Mouse (Mus musculus): ENCODE results near the gene Kmt2c. TPM values are rescaled to one million over a fixed set of nuclear protein-coding genes. Genes with fewer than 3 reads are reported as not detected.

Kmt2c gene
- total and polyA plus RNA-seq, 3 experiments: 6.7 to 14.6 (median 12.7) TPM

GRCm38 (mm10) chr5:25544566-25544965 lies 46.0 kb upstream of the Kmt2c start:
- in situ Hi-C loops (cut with MboI; ENCODE audit: low pct_ligation_motif_present, low pct_unique_long_range_greater_than_20kb, low sequenced_read_pairs): no loop called here
- Histone ChIP-seq H3K9ac (ENCODE audit: insufficient read depth, low read depth) (no peak overlapping the region), H3K36me3 (replicated peaks in 1 of 2; ENCODE audit: control insufficient read depth in 1 of 2, insufficient read depth in 1 of 2, low read length in 1 of 2) (no peaks in the 10 kb centered on the region), H3K4me2 (ENCODE audit: insufficient read depth, low read depth, poor library complexity, severe bottlenecking) (no peak overlapping the region), H3K79me2 (replicated peaks; ENCODE audit: control insufficient read depth, extremely low read depth, insufficient read depth, poor library complexity, severe bottlenecking) (no peaks in the 10 kb centered on the region), H3K27me3 (replicated peaks) (no peaks in the 10 kb centered on the region), H3K4me3 (replicated peaks in 1 of 3; ENCODE audit: low read depth in 2 of 3, low read length in 2 of 3, poor library complexity in 1 of 3) (no peak overlapping the region), H3K4me1 (ENCODE audit: control insufficient read depth in 1 of 2, insufficient read depth in 2 of 2) (peaks cover 0 to 5% of the 10 kb centered on the region in 2 experiments; a peak in 1 of 4 replicates), H3K27ac (ENCODE audit: insufficient read depth, low read depth) (no peak overlapping the region), H3K9me3 (replicated peaks; ENCODE audit: low read length) (no peaks in the 10 kb centered on the region)
- dilution Hi-C loops (cut with MboI; ENCODE audit: extremely low pct_ligation_motif_present, extremely low pct_unique_long_range_greater_than_20kb, low sequenced_read_pairs): no loop called here
- DNase-seq (ENCODE audit: extremely low read depth): no peak
- no peak for TF ChIP-seq ELF1 (IDR thresholded peaks at IDR 0.05; ENCODE audit: low read depth, low read length)
- TF ChIP-seq NELFE (IDR thresholded peaks at IDR 0.05; ENCODE audit: low read depth, low read length): no peak
- no peak for TF ChIP-seq MAZ (IDR thresholded peaks at IDR 0.05; ENCODE audit: low read depth, low read length)
- TF ChIP-seq CTCF (conservative IDR thresholded peaks at IDR 0.05 in 1 of 2, IDR thresholded peaks at IDR 0.05 in 1 of 2; ENCODE audit: low read depth in 2 of 2, low read length in 2 of 2): no peak
- no peak for TF ChIP-seq TBP (conservative IDR thresholded peaks at IDR 0.05; ENCODE audit: low read depth, low read length)
- no peak for TF ChIP-seq POLR2A (IDR thresholded peaks at IDR 0.05; ENCODE audit: low read depth, low read length)
- no peak for TF ChIP-seq PAX5 (IDR thresholded peaks at IDR 0.05; ENCODE audit: low read length)
- no peak for TF ChIP-seq MAX (IDR thresholded peaks at IDR 0.05; ENCODE audit: low read length)
- no peak for TF ChIP-seq UBTF (IDR thresholded peaks at IDR 0.05; ENCODE audit: low read depth, low read length)
- no peak for TF ChIP-seq EP300 (IDR thresholded peaks at IDR 0.05; ENCODE audit: low read length)
- TF ChIP-seq TCF12 (IDR thresholded peaks at IDR 0.05; ENCODE audit: low read depth, low read length): no peak
- TF ChIP-seq MEF2A (IDR thresholded peaks at IDR 0.05; ENCODE audit: borderline replicate concordance, low read depth, low read length): no peak
- no peak for TF ChIP-seq CHD1 (IDR thresholded peaks at IDR 0.05; ENCODE audit: low read depth, low read length)
- TF ChIP-seq MXI1 (IDR thresholded peaks at IDR 0.05; ENCODE audit: low read depth, low read length): no peak

DNA sequence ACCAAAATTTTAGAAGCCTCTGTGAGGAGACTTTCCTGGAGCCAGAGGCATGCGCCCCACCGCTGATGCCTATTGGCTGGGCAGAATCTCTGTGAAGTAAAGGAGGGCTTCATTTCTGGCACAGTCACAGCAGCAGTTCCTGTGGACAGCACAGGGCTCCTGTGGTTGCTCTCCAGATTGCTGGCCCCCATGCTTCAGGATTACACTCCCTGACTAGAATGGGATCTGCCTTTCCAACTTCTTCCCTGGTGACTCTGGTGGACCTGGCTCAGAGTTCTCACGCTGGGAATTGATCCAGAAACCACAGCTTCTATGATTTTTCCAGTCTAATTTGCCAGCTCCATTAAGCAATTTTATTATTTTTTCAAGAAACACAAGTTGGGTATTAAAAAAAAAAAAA lies 45.5 kb upstream of the Kmt2c start:
- Histone ChIP-seq H3K36me3 (replicated peaks in 1 of 2; ENCODE audit: control insufficient read depth in 1 of 2, insufficient read depth in 1 of 2, low read length in 1 of 2) (no peaks in the 10 kb centered on the region), H3K27me3 (replicated peaks) (no peaks in the 10 kb centered on the region), H3K4me3 (replicated peaks in 1 of 3; ENCODE audit: low read depth in 2 of 3, low read length in 2 of 3, poor library complexity in 1 of 3) (no peak overlapping the region), H3K79me2 (replicated peaks; ENCODE audit: control insufficient read depth, extremely low read depth, insufficient read depth, poor library complexity, severe bottlenecking) (no peaks in the 10 kb centered on the region), H3K4me2 (ENCODE audit: insufficient read depth, low read depth, poor library complexity, severe bottlenecking) (no peak overlapping the region), H3K4me1 (ENCODE audit: control insufficient read depth in 1 of 2, insufficient read depth in 2 of 2) (peaks cover 0 to 5% of the 10 kb centered on the region in 2 experiments; a peak in 1 of 4 replicates), H3K9ac (ENCODE audit: insufficient read depth, low read depth) (no peak overlapping the region), H3K27ac (ENCODE audit: insufficient read depth, low read depth) (no peak overlapping the region), H3K9me3 (replicated peaks; ENCODE audit: low read length) (peaks cover under 1% of the 10 kb centered on the region)
- dilution Hi-C loops (cut with MboI; ENCODE audit: extremely low pct_ligation_motif_present, extremely low pct_unique_long_range_greater_than_20kb, low sequenced_read_pairs): no loop called here
- TF ChIP-seq ZMIZ1 (IDR thresholded peaks at IDR 0.05; ENCODE audit: low read depth, low read length): no peak
- no peak for TF ChIP-seq ZNF384 (IDR thresholded peaks at IDR 0.05; ENCODE audit: low read depth, low read length)
- no peak for TF ChIP-seq HCFC1 (IDR thresholded peaks at IDR 0.05; ENCODE audit: low read depth, low read length)
- TF ChIP-seq SMC3 (IDR thresholded peaks at IDR 0.05; ENCODE audit: low read depth, low read length): no peak
- no peak for TF ChIP-seq MAFK (IDR thresholded peaks at IDR 0.05; ENCODE audit: insufficient replicate concordance, low read length)
- TF ChIP-seq POLR2A (IDR thresholded peaks at IDR 0.05; ENCODE audit: low read depth, low read length): no peak
- TF ChIP-seq CHD1 (IDR thresholded peaks at IDR 0.05; ENCODE audit: low read depth, low read length): no peak
- no peak for TF ChIP-seq ELF1 (IDR thresholded peaks at IDR 0.05; ENCODE audit: low read depth, low read length)
- TF ChIP-seq MXI1 (IDR thresholded peaks at IDR 0.05; ENCODE audit: low read depth, low read length): no peak
- TF ChIP-seq KAT2A (IDR thresholded peaks at IDR 0.05; ENCODE audit: insufficient replicate concordance, low read length): no peak
- no peak for TF ChIP-seq TCF12 (IDR thresholded peaks at IDR 0.05; ENCODE audit: low read depth, low read length)
- no peak for DNase-seq (ENCODE audit: extremely low read depth)
- in situ Hi-C loops (cut with MboI; ENCODE audit: low pct_ligation_motif_present, low pct_unique_long_range_greater_than_20kb, low sequenced_read_pairs): no loop called here
